Mouse (Mus musculus) retina, adult 2 months (tissue): ENCODE data around the gene Glra1.

Experiments used
- DNase-seq: peaks from one replicate; pipeline ENCODE4 v3.0.0-alpha.2; 2012; ENCODE audit warnings: low read depth, low spot score

Gene Glra1

GRCm38 (mm10) chr11:55518806-55519674 lies 89.0 kb downstream of the Glra1 start:
- DNase-seq = peak; percentile 43

- no peak for DNase-seq
Observed at GRCm38 (mm10) chr11:55517666-55518065, 90.3 kb downstream of the Glra1 start.

GRCm38 (mm10) chr11:55511374-55511773 lies 96.6 kb downstream of the Glra1 start:
- DNase-seq = no peak

- DNase-seq = no peak
Observed at GRCm38 (mm10) chr11:55505485-55505884, 102.5 kb downstream of the Glra1 start.

- no peak for DNase-seq
Observed at GRCm38 (mm10) chr11:55502886-55503285, 105.1 kb downstream of the Glra1 start.

- no peak for DNase-seq
Observed at GRCm38 (mm10) chr11:55501955-55502531, 106.0 kb downstream of the Glra1 start.

GRCm38 (mm10) chr11:55497885-55498284 lies 110.1 kb downstream of the Glra1 start:
- DNase-seq = peak; percentile 13

- DNase-seq = no peak
Observed at GRCm38 (mm10) chr11:55496158-55496557, 111.8 kb downstream of the Glra1 start.

- DNase-seq = no peak
Observed at GRCm38 (mm10) chr11:55485443-55485842, 122.6 kb downstream of the Glra1 start.

- no peak for DNase-seq
Observed at GRCm38 (mm10) chr11:55473219-55473618, 134.8 kb downstream of the Glra1 start.

- DNase-seq = no peak
Observed at GRCm38 (mm10) chr11:55471467-55471866, 136.5 kb downstream of the Glra1 start.

- DNase-seq = no peak
Observed at GRCm38 (mm10) chr11:55470761-55471160, 137.2 kb downstream of the Glra1 start.

- DNase-seq = no peak
Observed at GRCm38 (mm10) chr11:55469923-55470691, 137.9 kb downstream of the Glra1 start.

- peak; percentile 100 for DNase-seq
Observed at GRCm38 (mm10) chr11:55469048-55469843, 138.8 kb downstream of the Glra1 start, which contains the start of gene G3bp1. Gene G3bp1 (plus strand): TSS chr11:55469685.

- no peak for DNase-seq
Observed at GRCm38 (mm10) chr11:55468611-55469047, 139.4 kb downstream of the Glra1 start.

GRCm38 (mm10) chr11:55468012-55468411 lies 140.0 kb downstream of the Glra1 start:
- no peak for DNase-seq

GRCm38 (mm10) chr11:55465177-55465576 lies 142.8 kb downstream of the Glra1 start:
- no peak for DNase-seq

- DNase-seq = no peak
Observed at GRCm38 (mm10) chr11:55464707-55465106, 143.3 kb downstream of the Glra1 start.
